Mouse (Mus musculus): ENCODE results near the gene Cdc42ep3.

DNA sequence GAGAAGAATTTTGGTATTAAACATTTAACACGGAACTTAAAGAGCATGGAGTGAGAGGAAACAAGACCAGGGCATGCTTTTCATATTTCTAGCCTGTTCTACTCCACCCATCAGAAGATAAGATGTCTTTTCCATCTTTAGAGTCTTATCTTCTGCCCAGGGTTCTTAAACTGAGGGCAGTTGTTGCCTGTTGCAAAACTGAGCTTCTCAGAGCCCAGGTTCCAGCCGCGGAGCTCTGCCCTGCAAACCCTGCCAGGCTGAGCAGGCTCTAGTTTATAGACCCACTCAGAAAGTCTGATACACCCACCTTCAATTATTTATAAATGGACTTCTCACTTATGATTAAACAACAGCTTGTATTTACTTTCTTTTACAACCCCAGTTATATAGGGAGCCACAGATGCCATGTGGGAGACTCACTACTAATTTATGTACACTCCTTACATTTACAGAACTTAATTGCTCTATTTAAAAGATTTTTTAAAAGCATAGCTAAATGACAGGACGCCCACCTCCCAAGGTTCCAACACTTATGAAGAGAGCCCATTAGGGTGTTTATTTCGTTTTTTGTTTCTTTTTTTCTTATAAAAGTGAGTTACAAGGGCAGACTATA lies 11.5 kb downstream of the Cdc42ep3 start:
- TF ChIP-seq POLR2A (IDR thresholded peaks at IDR 0.05; ENCODE audit: low read depth, low read length) (no peak), CTCF (IDR thresholded peaks at IDR 0.05; ENCODE audit: borderline replicate concordance, insufficient read depth, low read length) (no peak)
